Mouse (Mus musculus): ENCODE measurements at regions not wholly inside any gene's neighbourhood (a gene's known extent, or its start where the extent isn't known, plus 50 kb on each side); places are given as distances from the start of the nearest gene placed in this dataset.

DNA sequence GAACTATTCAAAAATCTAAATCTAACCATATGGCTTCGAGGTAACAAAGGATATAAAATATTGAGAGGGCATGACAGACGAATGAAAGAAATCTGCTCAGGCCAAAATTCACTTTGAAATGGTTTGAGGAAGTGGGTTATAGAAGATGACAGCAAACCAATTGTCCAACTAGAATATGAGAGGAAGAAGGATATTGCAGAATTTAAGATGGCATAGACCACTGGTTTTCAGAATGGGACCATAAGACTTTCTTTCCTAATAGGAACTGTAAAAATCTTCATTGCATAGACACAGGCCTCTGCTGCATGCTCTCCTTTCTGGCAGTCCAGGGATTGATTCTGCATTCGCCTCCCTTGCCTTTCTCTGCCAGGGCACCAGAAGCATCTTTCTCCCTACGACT is 240.2 kb downstream of the Gm11361 start:
- no peak overlapping the region for H3K4me3 ChIP-seq (ENCODE audit: inconsistent target)
- no peaks in the 10 kb centered on the region for H3K36me3 ChIP-seq (ENCODE audit: inconsistent target)
- H3K79me2 ChIP-seq (ENCODE audit: inconsistent target), result no peaks in the 10 kb centered on the region
- no peak overlapping the region for H3K27ac ChIP-seq
- 74% methylated on average over 4 of the region's 4 CpGs for WGBS (ENCODE audit: missing documents)

DNA sequence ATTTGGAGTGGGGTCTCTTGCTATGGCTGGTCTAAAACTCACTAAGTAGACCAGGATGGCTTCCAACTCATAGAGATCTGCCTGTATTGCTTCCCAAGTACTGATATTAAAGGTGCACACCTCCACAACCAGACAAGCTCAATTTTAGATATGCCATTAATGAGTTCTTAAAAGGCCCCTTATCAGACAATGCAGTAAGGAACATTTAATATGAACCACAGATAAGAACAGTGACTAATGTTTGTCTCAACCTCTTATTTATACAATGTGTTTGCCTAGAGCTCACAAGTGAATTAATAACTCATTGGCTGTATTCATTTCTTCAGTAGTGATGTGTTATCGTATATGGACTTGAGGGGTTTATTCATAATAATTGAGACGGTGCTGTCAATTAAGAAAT is 234.7 kb downstream of the Gm11361 start:
- Histone ChIP-seq H3K79me2 (ENCODE audit: inconsistent target) (no peaks in the 10 kb centered on the region), H3K36me3 (ENCODE audit: inconsistent target) (no peaks in the 10 kb centered on the region), H3K27ac (no peak overlapping the region), H3K4me3 (ENCODE audit: inconsistent target) (no peak overlapping the region)
- WGBS (ENCODE audit: missing documents), result 96% methylated on average over 2 of the region's 2 CpGs

DNA sequence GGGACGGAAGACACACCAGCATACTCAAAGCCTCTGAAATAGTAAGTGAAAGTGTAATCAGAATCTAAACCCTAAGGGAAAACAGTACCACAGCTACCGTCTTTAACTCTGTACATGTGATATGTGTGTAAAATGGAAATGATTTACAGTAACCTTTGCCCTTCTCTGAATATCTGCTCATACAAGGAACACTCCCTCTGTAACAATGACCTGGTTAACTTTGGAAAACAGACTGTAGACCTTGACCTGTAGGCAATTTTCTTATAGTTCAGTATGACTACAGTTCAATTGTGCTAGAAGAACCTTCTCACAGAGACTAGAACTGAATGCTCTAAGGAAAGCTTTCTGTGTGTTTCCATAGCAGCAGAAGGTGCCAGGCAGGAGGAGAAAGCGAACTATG is 226.4 kb downstream of the Gm11361 start:
- Histone ChIP-seq H3K79me2 (ENCODE audit: inconsistent target) (no peaks in the 10 kb centered on the region), H3K4me3 (ENCODE audit: inconsistent target) (no peak overlapping the region), H3K36me3 (ENCODE audit: inconsistent target) (no peaks in the 10 kb centered on the region), H3K27ac (no peak overlapping the region)
- 90% methylated on average over 3 of the region's 3 CpGs for WGBS (ENCODE audit: missing documents)

DNA sequence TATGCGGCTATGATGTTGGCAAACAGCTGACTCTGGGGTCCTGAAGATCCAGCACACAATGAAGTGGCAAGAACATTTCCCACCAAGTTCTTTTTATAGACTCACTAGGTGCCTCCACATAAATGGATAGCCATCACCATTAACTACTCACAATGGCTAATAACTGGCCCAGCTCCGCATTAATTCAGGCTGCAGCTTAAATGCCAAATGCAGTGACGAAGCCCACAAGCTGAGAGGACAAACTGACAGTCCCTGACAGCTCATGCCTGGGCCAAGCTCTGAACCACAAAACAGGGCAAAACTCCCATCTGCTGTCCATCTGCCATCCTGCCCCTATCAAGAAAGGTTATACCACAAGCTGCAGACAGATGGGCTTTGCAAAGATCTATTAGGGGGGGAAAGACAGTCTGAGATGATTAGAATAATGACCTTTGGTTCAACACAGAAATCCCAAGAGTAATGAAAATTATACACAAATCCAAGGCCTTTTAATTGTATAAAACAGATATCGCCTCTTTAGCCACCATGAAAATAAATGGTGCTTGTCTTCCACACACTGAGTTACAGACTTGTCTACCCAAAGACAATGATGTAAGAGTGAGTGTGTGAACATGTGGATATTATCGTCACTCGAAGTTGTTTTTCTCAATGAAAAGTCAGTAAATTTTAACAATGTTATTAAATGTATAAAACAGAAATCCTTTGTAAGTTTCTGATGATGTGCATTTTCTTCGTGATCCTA is 224.1 kb downstream of the Gm11361 start:
- no peak overlapping the region for H3K4me3 ChIP-seq (ENCODE audit: inconsistent target)
- H3K79me2 ChIP-seq (ENCODE audit: inconsistent target), result no peaks in the 10 kb centered on the region
- no peak overlapping the region for H3K27ac ChIP-seq
- 94% methylated on average over 7 of the region's 7 CpGs for WGBS (ENCODE audit: missing documents)
- H3K36me3 ChIP-seq (ENCODE audit: inconsistent target), result no peaks in the 10 kb centered on the region

DNA sequence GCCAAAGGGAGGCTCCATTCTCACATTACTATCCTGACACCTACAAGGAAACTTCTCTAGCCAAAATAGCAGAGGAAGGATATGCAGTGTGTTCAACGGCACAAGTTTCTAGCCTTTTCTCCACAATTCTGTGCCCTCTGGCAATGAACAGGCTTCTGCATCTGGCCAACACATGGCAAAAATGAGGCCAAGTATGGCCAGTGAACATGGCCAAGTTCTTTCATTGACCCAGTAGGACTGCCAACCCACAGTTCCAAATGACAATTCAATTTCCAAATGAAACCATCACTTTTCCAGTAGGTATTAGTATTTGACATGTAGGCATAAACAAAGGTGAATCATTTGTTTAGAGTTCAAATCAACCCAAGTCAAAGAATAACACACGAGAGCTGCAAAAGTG is 208.8 kb downstream of the Gm11361 start:
- Histone ChIP-seq H3K27ac (no peak overlapping the region), H3K79me2 (ENCODE audit: inconsistent target) (no peaks in the 10 kb centered on the region), H3K4me3 (ENCODE audit: inconsistent target) (no peak overlapping the region), H3K36me3 (ENCODE audit: inconsistent target) (no peaks in the 10 kb centered on the region)
- 85% methylated on average over 2 of the region's 2 CpGs for WGBS (ENCODE audit: missing documents)

DNA sequence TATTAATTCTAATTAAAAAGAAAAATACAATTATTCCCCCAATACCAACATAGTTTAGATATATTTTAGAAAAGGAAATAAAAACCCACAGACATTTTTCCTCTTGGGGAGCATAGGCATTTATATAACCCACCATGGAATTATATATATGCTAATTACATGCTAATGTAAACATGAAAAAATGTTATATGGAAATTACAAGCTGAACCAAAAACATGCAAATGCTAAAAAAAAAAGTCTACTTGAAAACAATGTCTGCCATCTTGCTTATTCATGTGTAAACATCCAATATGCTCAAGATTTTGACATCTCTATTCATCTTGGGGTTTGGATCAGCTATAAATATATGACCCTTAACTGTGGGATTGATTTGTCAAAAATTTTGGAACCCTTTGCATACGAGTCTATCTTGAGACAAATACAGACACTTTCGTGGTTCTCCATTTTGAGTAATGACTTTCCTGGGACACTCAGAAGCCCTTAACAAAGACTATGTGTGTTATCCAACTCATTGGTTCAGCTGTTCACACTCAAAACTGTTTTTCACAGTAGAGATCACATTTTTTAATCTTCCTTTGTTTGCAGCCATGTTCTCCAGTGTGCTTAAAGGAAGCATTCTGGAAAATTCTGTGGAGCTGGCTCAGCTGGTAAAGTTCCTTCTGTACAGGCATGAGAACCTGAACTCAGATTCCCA is 208.0 kb downstream of the Gm11361 start:
- H3K36me3 ChIP-seq (ENCODE audit: inconsistent target), result no peaks in the 10 kb centered on the region
- WGBS (ENCODE audit: missing documents), result 91% methylated on average over 2 of the region's 2 CpGs
- H3K4me3 ChIP-seq (ENCODE audit: inconsistent target), result no peak overlapping the region
- H3K79me2 ChIP-seq (ENCODE audit: inconsistent target), result no peaks in the 10 kb centered on the region
- H3K27ac ChIP-seq, result no peak overlapping the region

DNA sequence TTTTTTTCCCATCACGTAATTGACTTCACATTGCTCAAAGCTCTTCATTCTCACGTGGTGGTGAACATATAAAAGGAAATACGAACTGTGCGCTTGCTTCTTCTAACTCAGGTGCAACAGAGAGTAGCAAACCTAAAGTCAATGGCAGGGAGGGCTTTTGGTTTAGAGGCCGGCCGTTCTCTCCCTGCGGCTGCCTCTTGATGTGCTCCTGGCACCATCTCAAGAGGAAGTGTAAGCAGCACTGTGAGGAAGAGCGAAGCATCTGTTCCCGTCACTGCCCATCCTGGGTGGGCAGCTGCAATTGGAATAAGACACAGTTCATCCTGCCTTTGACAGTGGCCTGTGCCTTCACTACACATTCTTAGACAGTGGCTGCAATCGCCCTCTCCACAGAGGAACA is 204.0 kb downstream of the Gm11361 start:
- H3K79me2 ChIP-seq (ENCODE audit: inconsistent target), result no peaks in the 10 kb centered on the region
- no peak overlapping the region for H3K27ac ChIP-seq
- WGBS (ENCODE audit: missing documents), result 84% methylated on average over 10 of the region's 10 CpGs
- H3K36me3 ChIP-seq (ENCODE audit: inconsistent target), result no peaks in the 10 kb centered on the region
- no peak overlapping the region for H3K4me3 ChIP-seq (ENCODE audit: inconsistent target)

DNA sequence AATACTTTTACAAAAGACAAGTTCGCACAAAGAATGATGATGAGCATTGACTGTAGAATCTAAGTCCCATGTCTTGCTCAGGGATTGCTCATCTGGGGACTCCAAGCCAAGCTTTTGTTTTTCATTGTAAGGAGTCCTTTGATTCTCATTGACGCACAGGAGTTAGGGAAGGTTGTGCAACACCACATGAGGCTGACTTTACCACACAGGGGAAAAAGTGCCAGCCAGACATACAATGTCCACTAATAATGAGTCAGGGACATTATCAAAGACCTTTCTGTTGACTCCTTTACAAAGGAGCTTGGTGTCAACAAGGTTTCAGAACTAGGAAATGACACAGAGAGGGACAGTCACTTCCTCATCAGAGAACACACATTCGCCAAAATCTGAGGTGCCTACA is 200.1 kb downstream of the Gm11361 start:
- 72% methylated on average over 3 of the region's 3 CpGs for WGBS (ENCODE audit: missing documents)
- Histone ChIP-seq H3K36me3 (ENCODE audit: inconsistent target) (no peaks in the 10 kb centered on the region), H3K79me2 (ENCODE audit: inconsistent target) (no peaks in the 10 kb centered on the region), H3K4me3 (ENCODE audit: inconsistent target) (no peak overlapping the region), H3K27ac (no peak overlapping the region)

DNA sequence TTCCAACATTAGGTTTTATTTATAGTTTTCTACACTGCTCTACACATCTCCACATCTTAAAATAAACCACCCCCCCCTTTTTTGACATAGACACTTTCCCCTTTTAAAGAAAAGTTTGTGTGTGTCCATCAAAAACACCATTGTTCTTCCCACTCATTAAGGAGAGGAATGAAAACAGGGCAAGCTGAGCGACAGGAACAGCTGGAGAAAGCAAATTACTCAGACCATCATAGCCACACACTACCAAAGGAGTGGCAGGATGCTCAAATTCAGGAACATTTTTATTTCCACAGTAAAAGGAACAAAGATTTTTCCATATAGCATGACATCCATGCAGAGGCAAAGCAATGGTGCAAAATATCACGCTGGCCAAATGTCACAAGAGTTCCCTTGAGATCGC is 198.6 kb downstream of the Gm11361 start:
- Histone ChIP-seq H3K4me3 (ENCODE audit: inconsistent target) (no peak overlapping the region), H3K27ac (no peak overlapping the region), H3K36me3 (ENCODE audit: inconsistent target) (no peaks in the 10 kb centered on the region), H3K79me2 (ENCODE audit: inconsistent target) (no peaks in the 10 kb centered on the region)
- WGBS (ENCODE audit: missing documents), result 92% methylated on average over 3 of the region's 3 CpGs

DNA sequence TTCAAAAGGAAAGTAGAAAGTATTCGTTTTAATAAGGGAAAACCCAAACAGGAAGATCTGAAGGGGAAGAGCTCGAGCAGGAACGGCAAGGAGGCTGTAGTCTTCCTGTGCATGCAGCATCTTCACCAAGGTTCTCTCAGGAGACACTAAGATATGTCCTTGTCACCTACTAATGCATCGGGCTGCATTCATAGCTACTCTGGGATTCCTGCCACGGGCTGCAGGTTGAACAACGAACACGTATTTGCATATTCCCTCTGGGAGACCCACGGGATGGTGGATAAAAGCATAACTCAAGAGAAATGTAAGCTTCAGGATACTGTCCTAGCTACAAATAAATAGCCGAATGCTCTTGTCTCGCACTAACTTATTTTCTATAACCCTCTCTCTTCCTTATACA is 197.7 kb downstream of the Gm11361 start:
- H3K27ac ChIP-seq, result no peak overlapping the region

DNA sequence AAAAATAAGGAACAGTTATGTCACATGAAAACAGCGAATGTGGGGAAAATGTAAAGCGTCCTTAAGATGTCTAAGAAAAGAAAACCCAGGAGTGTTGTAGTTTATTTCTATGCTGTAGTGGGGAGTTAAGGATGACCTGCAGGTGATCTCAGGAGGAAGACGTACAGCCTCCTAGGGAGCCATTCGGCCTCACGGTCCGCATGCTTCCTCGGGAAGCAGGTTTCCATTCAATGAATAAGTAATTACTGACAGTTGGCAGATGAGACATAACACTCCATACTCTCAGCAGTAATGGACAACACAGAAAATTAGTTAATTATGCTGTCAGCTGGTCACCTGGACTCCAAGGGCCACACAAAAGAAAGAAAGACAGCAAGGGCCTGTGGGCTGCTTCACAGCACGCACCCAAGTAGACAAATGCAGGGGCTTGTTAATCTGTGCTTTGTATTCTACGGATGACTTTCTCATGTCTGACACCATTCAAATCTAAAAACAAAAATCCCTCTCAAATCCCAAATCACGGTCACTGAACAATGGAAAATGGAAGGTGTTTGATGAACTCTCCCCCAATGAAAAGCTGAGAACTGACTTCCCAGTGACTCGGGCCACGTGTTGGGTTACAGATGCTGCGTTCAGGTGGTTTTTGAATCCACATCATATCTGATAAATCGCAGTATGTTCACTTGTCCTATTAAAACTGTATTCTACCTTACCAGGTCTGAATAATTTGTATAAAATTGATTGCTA is 193.5 kb downstream of the Gm11361 start:
- no peaks in the 10 kb centered on the region for H3K79me2 ChIP-seq (ENCODE audit: inconsistent target)
- WGBS (ENCODE audit: missing documents), result 95% methylated on average over 14 of the region's 14 CpGs
- H3K27ac ChIP-seq, result no peak overlapping the region
- H3K36me3 ChIP-seq (ENCODE audit: inconsistent target), result no peaks in the 10 kb centered on the region
- no peak overlapping the region for H3K4me3 ChIP-seq (ENCODE audit: inconsistent target)

More for the DNA sequence above, 197.7 kb downstream of the Gm11361 start:
- no peaks in the 10 kb centered on the region for H3K36me3 ChIP-seq (ENCODE audit: inconsistent target)
- 79% methylated on average over 10 of the region's 10 CpGs for WGBS (ENCODE audit: missing documents)
- H3K4me3 ChIP-seq (ENCODE audit: inconsistent target), result no peak overlapping the region
- H3K79me2 ChIP-seq (ENCODE audit: inconsistent target), result no peaks in the 10 kb centered on the region

DNA sequence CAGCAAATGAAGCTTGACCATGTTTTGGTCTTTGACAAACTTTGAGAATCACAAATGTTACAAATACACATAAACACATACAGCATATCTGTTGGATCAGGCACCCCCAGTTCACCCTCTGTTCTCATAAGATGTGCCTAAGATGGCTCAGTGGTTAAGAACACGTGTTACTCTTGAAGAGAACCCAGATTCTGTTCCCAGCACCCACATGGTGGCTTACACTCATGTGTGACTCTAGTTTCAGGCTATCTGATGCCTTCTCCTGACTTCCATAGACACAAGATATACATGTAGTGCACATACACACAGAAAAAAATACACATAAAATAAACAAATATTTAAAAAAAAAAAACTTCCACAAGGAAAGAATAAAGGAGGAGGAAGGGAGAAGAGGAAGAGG is 191.7 kb downstream of the Gm11361 start:
- no peaks in the 10 kb centered on the region for H3K79me2 ChIP-seq (ENCODE audit: inconsistent target)
- no peaks in the 10 kb centered on the region for H3K36me3 ChIP-seq (ENCODE audit: inconsistent target)
- no peak overlapping the region for H3K4me3 ChIP-seq (ENCODE audit: inconsistent target)
- no peak overlapping the region for H3K27ac ChIP-seq
- 88% methylated on average over 1 of the region's 1 CpGs for WGBS (ENCODE audit: missing documents)

DNA sequence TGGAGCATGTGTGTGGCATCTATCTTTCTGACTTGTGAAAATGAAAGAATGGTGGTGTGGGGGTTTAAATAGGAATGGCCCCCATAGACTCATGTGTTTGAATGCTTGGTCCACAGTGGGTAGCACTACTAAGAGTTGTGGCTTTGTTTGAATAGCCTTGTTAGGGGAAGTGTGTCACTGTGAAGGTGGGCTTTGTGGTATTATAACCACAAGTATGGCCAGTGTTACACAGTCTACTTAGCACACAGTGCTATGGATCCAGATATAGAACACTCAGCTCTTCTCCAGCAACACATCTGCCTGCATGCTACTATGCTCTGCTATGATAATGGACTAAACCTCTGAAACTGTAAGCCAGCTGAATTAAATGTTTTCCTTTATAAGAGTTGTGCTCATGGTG is 184.9 kb downstream of the Gm11361 start:
- no peaks in the 10 kb centered on the region for H3K79me2 ChIP-seq (ENCODE audit: inconsistent target)
- H3K4me3 ChIP-seq (ENCODE audit: inconsistent target), result no peak overlapping the region
- H3K27ac ChIP-seq, result no peak overlapping the region
- H3K36me3 ChIP-seq (ENCODE audit: inconsistent target), result no peaks in the 10 kb centered on the region

DNA sequence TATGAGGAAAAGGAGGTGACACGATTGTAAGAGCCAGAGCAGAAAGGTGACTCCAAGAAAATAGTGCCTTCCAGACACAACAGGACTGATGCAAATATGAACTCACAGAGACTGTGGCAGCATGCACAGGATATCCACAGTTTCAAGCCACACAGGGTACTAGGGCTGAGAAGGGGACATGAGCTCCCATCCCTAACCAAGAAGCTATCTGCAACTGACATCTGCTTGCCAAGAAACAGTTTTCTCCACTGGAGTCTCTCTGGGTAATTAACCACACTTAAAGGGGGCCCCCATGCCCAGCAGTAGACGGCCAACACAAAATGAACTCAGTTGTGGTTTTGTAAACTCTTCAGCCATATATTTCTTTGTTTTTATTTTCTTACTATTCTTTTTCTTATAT is 176.1 kb downstream of the Gm11361 start:
- WGBS (ENCODE audit: missing documents), result 51% methylated on average over 2 of the region's 2 CpGs
- no peak overlapping the region for H3K4me3 ChIP-seq (ENCODE audit: inconsistent target)
- no peaks in the 10 kb centered on the region for H3K36me3 ChIP-seq (ENCODE audit: inconsistent target)
- no peak overlapping the region for H3K27ac ChIP-seq
- H3K79me2 ChIP-seq (ENCODE audit: inconsistent target), result no peaks in the 10 kb centered on the region

DNA sequence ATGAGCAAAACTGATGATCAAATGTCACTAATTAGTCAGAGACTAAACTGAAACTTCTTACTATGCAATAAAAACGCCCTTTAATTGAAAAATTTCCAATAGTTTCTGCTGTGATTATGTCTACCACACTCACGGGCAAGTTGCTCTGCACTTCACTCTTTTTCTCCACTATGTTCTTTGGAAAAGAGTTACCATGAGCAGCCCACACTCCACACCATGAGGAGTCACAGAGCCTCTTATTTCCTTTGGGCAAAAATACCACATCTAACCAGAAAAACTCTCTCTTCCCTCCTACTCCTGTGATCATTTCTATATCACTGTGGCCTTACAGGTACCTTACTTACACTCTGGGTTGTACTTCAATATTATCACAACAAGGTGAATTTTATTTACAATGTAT is 174.7 kb downstream of the Gm11361 start:
- H3K27ac ChIP-seq, result no peak overlapping the region
- WGBS (ENCODE audit: missing documents), result 87% methylated on average over 2 of the region's 2 CpGs

More for the DNA sequence above, 174.7 kb downstream of the Gm11361 start:
- Histone ChIP-seq H3K36me3 (ENCODE audit: inconsistent target) (no peaks in the 10 kb centered on the region), H3K79me2 (ENCODE audit: inconsistent target) (no peaks in the 10 kb centered on the region), H3K4me3 (ENCODE audit: inconsistent target) (no peak overlapping the region)
